Mouse (Mus musculus): ENCODE results near the gene Hcst. TPM values are rescaled to one million over a fixed set of nuclear protein-coding genes. Genes with fewer than 3 reads are reported as not detected.

The Hcst gene
- 0.53 and 0.56 TPM in 2 replicates for polyA plus RNA-seq (2015; fragmentation: Nextera tagmentation; extraction: Ambion mirVana)

DNA sequence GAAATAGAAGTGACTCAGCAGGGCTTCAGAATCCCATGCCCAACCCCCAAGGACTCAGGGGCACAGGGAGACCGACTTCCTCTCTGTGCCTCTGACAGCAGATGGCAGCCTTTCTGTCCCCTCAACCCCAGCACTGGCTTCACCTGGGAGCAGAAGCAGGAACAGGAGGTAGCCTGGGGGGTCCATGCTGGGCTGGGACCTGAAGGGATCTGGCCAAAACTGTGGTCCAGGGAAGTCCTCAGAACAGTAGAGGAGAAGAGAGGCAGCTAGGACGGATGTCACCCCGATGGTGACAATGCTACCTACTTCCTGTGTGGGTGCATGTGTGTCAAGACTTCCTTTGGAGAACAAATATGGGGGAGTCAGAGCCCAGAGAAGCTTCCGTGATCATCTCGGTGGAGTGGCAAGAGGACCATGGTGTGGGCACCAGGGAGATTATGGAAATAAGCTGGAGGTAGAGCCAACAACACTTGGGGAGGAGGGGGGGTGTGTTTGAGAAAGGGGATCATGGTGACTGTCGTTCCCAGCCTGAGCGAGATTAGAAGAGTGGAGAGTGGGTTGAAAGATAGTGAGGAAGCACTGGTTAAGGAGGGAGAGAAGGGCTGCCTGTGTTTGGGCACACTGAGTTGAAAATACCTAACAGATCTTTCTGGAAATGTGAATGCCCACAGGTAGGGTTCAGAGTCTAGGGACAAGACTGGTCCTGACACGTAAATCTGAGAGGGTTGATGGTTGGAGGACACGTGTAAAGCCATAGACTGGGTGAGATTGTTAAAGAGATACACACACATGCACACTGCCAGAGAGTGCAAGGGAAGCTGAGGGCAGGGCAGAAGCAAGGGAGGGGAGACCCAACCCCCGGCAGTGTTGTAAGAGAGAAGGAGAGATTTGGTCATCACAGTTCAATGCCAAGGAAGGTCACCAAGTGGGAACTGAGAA lies at the start of gene Hcst:
Hcst (minus strand) TSS at position 294 of the 939 bp plus-strand sequence.
- no peaks in the 10 kb centered on the region for H3K36me3 ChIP-seq
- no peak for ATAC-seq (ENCODE audit: low FRiP score, low read depth)
- no peak within 1 kb of the TSS for H3K4me3 ChIP-seq
- no peaks in the 10 kb centered on the region for H3K9me3 ChIP-seq
- H3K4me1 ChIP-seq (replicated peaks), result peaks cover 20% of the 10 kb centered on the region
- H3K27ac ChIP-seq (replicated peaks), result no peak within 1 kb of the TSS
- 76% methylated on average over 10 of the region's 10 CpGs for WGBS
- H3K4me2 ChIP-seq, result no peak within 1 kb of the TSS
- H3K9ac ChIP-seq, result no peak within 1 kb of the TSS
- H3K27me3 ChIP-seq, result no peaks in the 10 kb centered on the region

- H3K4me1 ChIP-seq (replicated peaks), result no peaks in the 10 kb centered on the region
- no peaks in the 10 kb centered on the region for H3K9me3 ChIP-seq
- no peak overlapping the region for H3K4me2 ChIP-seq
- no peaks in the 10 kb centered on the region for H3K36me3 ChIP-seq
- H3K27me3 ChIP-seq, result peaks cover 65% of the 10 kb centered on the region
- 20% methylated on average over 6 of the region's 6 CpGs for WGBS
- no peak overlapping the region for H3K9ac ChIP-seq
- no peak overlapping the region for H3K4me3 ChIP-seq
- ATAC-seq (ENCODE audit: low FRiP score, low read depth), result no peak
- H3K27ac ChIP-seq (replicated peaks), result no peak overlapping the region
Measured at GRCm38 (mm10) chr7:30464816-30465300, 45.2 kb upstream of the Hcst start.

GRCm38 (mm10) chr7:30463996-30464395 lies 44.3 kb upstream of the Hcst start:
- 31% methylated on average over 4 of the region's 4 CpGs for WGBS
- Histone ChIP-seq H3K4me3 (no peak overlapping the region), H3K27ac (replicated peaks) (no peak overlapping the region), H3K27me3 (peaks cover 69% of the 10 kb centered on the region), H3K4me1 (replicated peaks) (no peaks in the 10 kb centered on the region), H3K4me2 (no peak overlapping the region), H3K9ac (no peak overlapping the region), H3K9me3 (no peaks in the 10 kb centered on the region), H3K36me3 (no peaks in the 10 kb centered on the region)
- no peak for ATAC-seq (ENCODE audit: low FRiP score, low read depth)

DNA sequence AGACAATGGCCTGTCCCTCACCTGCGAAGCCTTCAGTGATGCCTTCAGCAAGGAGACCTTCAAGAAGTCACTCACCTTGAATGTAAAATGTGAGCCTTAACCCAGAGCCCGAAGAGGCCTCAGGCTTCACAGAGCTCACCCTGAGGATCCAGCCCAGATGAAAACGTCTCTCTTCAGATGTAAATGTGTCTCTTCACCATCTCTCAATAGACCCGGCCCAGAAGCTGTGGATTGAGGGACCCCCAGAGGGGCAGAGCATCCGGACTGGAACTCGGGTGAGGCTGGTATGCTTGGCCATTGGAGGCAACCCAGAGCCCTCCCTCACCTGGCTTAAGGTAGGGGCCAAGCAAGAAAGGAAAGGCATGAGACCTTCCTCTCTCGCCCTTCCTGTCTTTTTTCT lies 43.9 kb upstream of the Hcst start:
- 28% methylated on average over 7 of the region's 7 CpGs for WGBS
- ATAC-seq (ENCODE audit: low FRiP score, low read depth), result no peak
- H3K4me3 ChIP-seq, result no peak overlapping the region
- no peak overlapping the region for H3K27ac ChIP-seq (replicated peaks)
- H3K4me1 ChIP-seq (replicated peaks), result peaks cover 1% of the 10 kb centered on the region; the same call in 1 of the 2 replicates
- H3K9me3 ChIP-seq, result no peaks in the 10 kb centered on the region
- H3K36me3 ChIP-seq, result no peaks in the 10 kb centered on the region
- no peak overlapping the region for H3K4me2 ChIP-seq
- H3K9ac ChIP-seq, result no peak overlapping the region
- H3K27me3 ChIP-seq, result peaks cover 70% of the 10 kb centered on the region

DNA sequence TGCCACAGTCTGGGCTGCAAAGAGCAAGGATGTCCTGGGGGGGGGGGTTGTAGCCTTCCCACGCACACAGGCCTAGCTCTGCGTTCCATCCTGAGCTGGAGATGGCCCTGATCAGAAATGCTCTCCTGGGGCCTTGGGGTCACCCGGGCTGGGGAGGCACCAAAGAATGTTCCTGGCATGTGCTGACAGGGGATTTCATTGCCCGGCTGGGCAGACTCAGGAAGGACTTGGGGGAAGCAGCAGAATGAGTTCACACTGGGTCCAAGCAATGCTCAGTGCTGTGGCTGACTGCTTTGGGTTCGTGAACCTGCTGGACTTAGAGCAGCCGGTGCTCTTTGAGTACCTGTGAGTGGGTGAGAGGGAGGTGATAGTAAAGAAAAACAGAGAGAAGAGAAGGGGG lies 39.8 kb upstream of the Hcst start:
- WGBS, result 27% methylated on average over 6 of the region's 6 CpGs
- H3K36me3 ChIP-seq, result no peaks in the 10 kb centered on the region
- H3K27ac ChIP-seq (replicated peaks), result no peak overlapping the region
- no peak overlapping the region for H3K4me2 ChIP-seq
- no peaks in the 10 kb centered on the region for H3K9me3 ChIP-seq
- no peak overlapping the region for H3K4me3 ChIP-seq
- H3K9ac ChIP-seq, result no peak overlapping the region
- no peak for ATAC-seq (ENCODE audit: low FRiP score, low read depth)
- peaks cover 25% of the 10 kb centered on the region for H3K4me1 ChIP-seq (replicated peaks)
- H3K27me3 ChIP-seq, result peaks cover 55% of the 10 kb centered on the region

DNA sequence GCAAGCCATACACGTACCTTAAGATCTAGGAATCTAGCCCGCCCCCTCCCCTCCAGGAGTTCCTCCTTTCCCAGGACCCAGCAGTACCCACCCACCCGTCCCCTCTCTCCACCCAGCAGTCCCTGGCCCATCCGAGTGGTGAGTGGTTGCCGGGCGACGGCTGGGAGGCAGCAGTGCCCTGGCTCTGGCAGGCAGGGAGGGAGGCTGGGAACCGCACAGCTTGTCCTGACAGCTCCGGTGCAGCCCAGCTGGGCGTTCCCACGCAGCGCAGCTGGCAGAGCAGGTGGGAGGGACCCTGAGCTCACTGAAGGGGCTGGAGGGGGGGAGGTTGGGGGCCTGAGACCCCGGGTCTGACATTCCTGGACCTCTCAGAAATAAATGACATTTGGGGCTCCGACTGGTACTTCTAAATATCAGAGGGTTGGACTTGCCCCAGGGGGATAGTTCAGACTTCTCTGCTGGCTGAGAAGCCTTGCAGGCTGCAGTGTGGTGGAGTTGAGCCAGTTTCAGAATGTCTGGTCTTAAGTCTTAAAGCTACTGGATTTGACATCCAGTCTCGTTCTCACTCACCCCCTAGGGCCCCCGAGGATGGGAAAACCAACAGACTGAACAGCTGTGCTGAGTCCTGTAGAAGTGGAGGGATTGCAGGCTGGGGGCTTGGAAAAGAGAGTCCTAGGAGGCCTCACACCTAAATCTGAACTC lies 38.1 kb upstream of the Hcst start, which contains the start of the genes Kirrel2 and Nphs1:
Kirrel2 (minus strand) TSS at position 62 of the 702 bp plus-strand sequence.
Nphs1 (plus strand) TSS at position 687 of the 702 bp plus-strand sequence.
- Histone ChIP-seq H3K4me2 (peak within 1 kb of the TSS; percentile 63), H3K4me1 (replicated peaks) (peaks cover 35% of the 10 kb centered on the region), H3K4me3 (peak within 1 kb of the TSS; percentile 32), H3K27ac (replicated peaks) (peak within 1 kb of the TSS; percentile 34), H3K27me3 (peaks cover 58% of the 10 kb centered on the region), H3K36me3 (no peaks in the 10 kb centered on the region), H3K9ac (peak within 1 kb of the TSS; percentile 36), H3K9me3 (no peaks in the 10 kb centered on the region)
- peak; percentile 81 for ATAC-seq (ENCODE audit: low FRiP score, low read depth)
- under 1% methylated on average over 16 of the region's 16 CpGs for WGBS

GRCm38 (mm10) chr7:30456911-30457628 lies 37.4 kb upstream of the Hcst start:
- H3K4me2 ChIP-seq, result peak overlapping the region; percentile 63
- peak overlapping the region; percentile 32 for H3K4me3 ChIP-seq
- peak; percentile 33; the same call in 1 of the 2 replicates for ATAC-seq (ENCODE audit: low FRiP score, low read depth)
- H3K27me3 ChIP-seq, result peaks cover 60% of the 10 kb centered on the region
- peak overlapping the region; percentile 36 for H3K9ac ChIP-seq
- no peaks in the 10 kb centered on the region for H3K9me3 ChIP-seq
- H3K4me1 ChIP-seq (replicated peaks), result peaks cover 35% of the 10 kb centered on the region
- WGBS, result under 1% methylated on average over 31 of the region's 31 CpGs
- H3K36me3 ChIP-seq, result no peaks in the 10 kb centered on the region
- peak overlapping the region; percentile 34 for H3K27ac ChIP-seq (replicated peaks)

GRCm38 (mm10) chr7:30456487-30456886 lies 36.8 kb upstream of the Hcst start:
- no peak for ATAC-seq (ENCODE audit: low FRiP score, low read depth)
- Histone ChIP-seq H3K4me2 (peak overlapping the region; percentile 63), H3K9me3 (no peaks in the 10 kb centered on the region), H3K36me3 (no peaks in the 10 kb centered on the region), H3K4me3 (peak overlapping the region; percentile 32), H3K27me3 (peaks cover 61% of the 10 kb centered on the region), H3K4me1 (replicated peaks) (peaks cover 35% of the 10 kb centered on the region), H3K9ac (no peak overlapping the region), H3K27ac (replicated peaks) (no peak overlapping the region)
- under 1% methylated on average over 9 of the region's 9 CpGs for WGBS

DNA sequence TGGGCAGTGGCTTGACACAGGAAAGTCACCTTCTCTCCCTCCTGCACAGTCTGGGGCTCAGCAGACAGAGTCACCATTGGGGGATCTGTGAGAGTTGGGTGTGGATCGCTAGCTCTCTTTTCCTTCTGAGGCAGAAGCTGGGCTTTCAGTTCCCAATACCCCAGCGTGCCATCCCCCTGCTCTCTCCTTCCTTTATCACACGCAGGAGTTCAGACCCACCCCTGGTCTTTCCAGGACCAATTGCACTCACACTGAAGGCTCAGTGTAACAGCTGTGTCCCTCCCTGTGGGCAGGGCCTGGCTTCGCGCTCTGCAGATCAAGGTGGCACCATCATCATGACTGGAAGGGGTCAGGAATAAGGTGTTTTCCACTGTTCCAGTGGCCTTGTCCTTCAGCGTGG lies 34.6 kb upstream of the Hcst start:
- peaks cover 35% of the 10 kb centered on the region for H3K4me1 ChIP-seq (replicated peaks)
- no peak overlapping the region for H3K27ac ChIP-seq (replicated peaks)
- H3K36me3 ChIP-seq, result no peaks in the 10 kb centered on the region
- H3K4me3 ChIP-seq, result peak overlapping the region; percentile 20; the same call in 1 of the 2 replicates
- no peaks in the 10 kb centered on the region for H3K9me3 ChIP-seq
- no peak for ATAC-seq (ENCODE audit: low FRiP score, low read depth)
- peak overlapping the region; percentile 42 for H3K4me2 ChIP-seq
- H3K9ac ChIP-seq, result no peak overlapping the region
- peaks cover 49% of the 10 kb centered on the region for H3K27me3 ChIP-seq
- 9% methylated on average over 6 of the region's 6 CpGs for WGBS

DNA sequence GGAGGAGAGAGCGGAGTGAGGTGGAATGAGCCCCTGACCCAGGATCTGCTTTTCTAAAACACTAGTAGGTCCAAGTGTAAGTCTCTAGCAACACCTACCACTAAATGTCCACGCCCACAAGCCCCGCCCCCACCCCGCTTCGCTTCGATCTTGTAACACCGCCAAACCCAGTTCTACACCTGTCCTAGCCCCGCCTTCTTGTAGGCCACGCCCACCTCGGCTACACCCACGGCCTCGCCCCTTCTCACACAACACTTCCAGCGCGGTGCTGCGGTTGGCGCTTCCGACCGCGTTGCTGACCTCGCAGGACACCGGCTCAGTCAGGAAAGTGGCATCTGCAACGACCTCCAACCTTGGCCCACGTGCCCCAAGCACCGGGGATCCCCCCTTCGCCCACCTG lies 34.1 kb upstream of the Hcst start:
- Histone ChIP-seq H3K4me1 (replicated peaks) (peaks cover 35% of the 10 kb centered on the region), H3K27ac (replicated peaks) (no peak overlapping the region), H3K9me3 (no peaks in the 10 kb centered on the region), H3K36me3 (no peaks in the 10 kb centered on the region), H3K27me3 (peaks cover 49% of the 10 kb centered on the region), H3K4me3 (peak overlapping the region; percentile 20), H3K4me2 (peak overlapping the region; percentile 42), H3K9ac (no peak overlapping the region)
- no peak for ATAC-seq (ENCODE audit: low FRiP score, low read depth)
- 3% methylated on average over 25 of the region's 25 CpGs for WGBS

- H3K4me3 ChIP-seq, result peak overlapping the region; percentile 20
- peaks cover 44% of the 10 kb centered on the region for H3K27me3 ChIP-seq
- peak overlapping the region; percentile 42 for H3K4me2 ChIP-seq
- no peak overlapping the region for H3K27ac ChIP-seq (replicated peaks)
- H3K36me3 ChIP-seq, result no peaks in the 10 kb centered on the region
- peaks cover 32% of the 10 kb centered on the region for H3K4me1 ChIP-seq (replicated peaks)
- no peaks in the 10 kb centered on the region for H3K9me3 ChIP-seq
- no peak overlapping the region for H3K9ac ChIP-seq
- ATAC-seq (ENCODE audit: low FRiP score, low read depth), result no peak
- 15% methylated on average over 25 of the region's 25 CpGs for WGBS
Measured at GRCm38 (mm10) chr7:30453327-30453726, 33.7 kb upstream of the Hcst start.

Data from hindbrain, embryonic 15.5 days (tissue).